ENCODE assay signal across 8 mouse cellular contexts in the genomic region with DNA sequence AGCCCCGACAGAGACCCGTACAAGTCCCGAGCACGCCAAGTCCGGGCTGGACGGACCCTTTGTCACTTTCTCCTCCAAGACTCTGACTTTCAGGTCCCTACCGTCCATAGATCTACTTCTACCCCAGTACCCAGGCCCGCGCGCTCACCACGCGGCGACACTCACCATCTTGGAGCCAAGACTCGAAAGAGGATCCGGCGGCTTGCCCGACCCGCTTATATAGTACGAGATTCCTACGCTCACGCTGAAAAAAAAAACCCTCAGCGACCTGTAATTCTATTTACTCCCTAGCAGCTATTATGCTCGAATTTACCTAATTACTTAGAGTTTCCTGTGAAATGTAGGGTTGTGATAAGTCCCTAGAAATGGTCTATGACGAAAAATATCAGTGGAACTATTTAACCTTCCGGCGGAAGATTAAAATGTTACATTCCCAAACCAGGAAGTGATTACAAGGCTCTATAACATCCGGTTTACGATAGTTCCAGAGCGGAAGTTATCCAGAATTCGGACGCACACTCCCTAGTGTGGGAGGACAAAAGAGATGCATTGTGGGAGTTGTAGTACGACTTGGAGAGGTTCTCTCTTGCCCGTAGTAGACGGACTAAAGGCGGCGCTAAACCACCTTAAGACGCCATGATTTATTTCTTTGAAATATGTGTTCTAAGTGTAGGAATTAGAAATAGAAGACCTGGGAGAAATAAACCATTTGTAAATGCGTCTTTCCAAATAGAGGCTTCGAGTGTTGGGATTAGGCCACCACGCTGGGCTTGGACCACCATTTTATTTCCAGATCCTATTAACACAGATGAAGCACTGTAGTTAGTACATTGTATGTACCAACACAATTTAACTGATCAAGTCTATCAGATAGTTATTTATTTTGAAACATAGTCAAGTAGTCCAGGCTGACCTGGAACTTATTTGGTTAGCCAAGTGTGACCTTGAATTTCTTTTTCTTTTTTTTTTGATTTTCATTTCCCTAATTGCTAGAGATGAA. TPM values are rescaled to one million over a fixed set of nuclear protein-coding genes. Genes with fewer than 3 reads are reported as not detected.
DNase-seq lines count a peak whose midpoint lies in the region; ATAC-seq and TF ChIP-seq lines count a peak whose summit lies in the region.

A gene (minus strand): TSS at position 437 of the 1,000 bp plus-strand sequence.

- no peak for TF ChIP-seq CTCF in lung, adult 2 months (IDR thresholded peaks at IDR 0.05; ENCODE audit: insufficient read depth, low read length)

- peak; percentile 95; the same call in 1 of the 2 replicates for TF ChIP-seq POLR2A in lung, adult 2 months (IDR thresholded peaks at IDR 0.05; ENCODE audit: borderline replicate concordance, extremely low read depth, low read depth, low read length)

- under 1% methylated on average over 40 of the region's 40 CpGs for WGBS in forebrain, embryonic 15.5 days
- 1% methylated on average over 40 of the region's 40 CpGs for WGBS in lung, adult 2 months

- H3K4me1 ChIP-seq in ES-E14 (ENCODE audit: control insufficient read depth in 2 of 2, insufficient read depth in 2 of 2, low read length in 2 of 2, poor library complexity in 1 of 2), result peaks cover 2 to 4% of the 10 kb centered on the region in 2 experiments; a peak in 3 of 4 replicates
- H3K4me1 ChIP-seq in forebrain, embryonic 15.5 days, result peaks cover 10% of the 10 kb centered on the region
- H3K4me1 ChIP-seq in lung, adult 2 months (ENCODE audit: control insufficient read depth, insufficient read depth, low read length), result peaks cover 6% of the 10 kb centered on the region

- peak within 1 kb of the TSS; percentile 88 for H3K27ac ChIP-seq in ES-E14 (ENCODE audit: insufficient read depth, low read depth, low read length, poor library complexity, severe bottlenecking)
- H3K27ac ChIP-seq in forebrain, embryonic 15.5 days (replicated peaks), result peak within 1 kb of the TSS; percentile 88

- intact Hi-C loops in heart, postnatal 25 days (cut with DNase I), result loop anchor here (5.0 kb wide), 1 partner anchor 46 kb away; a partner anchor contains a TSS

- H3K9ac ChIP-seq in ES-E14 (ENCODE audit: insufficient read depth, low read depth, low read length, poor library complexity, severe bottlenecking), result peak within 1 kb of the TSS; percentile 100
- peak within 1 kb of the TSS; percentile 96 for H3K9ac ChIP-seq in forebrain, embryonic 15.5 days (replicated peaks)

- peak within 1 kb of the TSS; percentile 58 for H3K4me2 ChIP-seq in forebrain, embryonic 15.5 days (replicated peaks)

- ATAC-seq in forebrain, embryonic 15.5 days (replicated peaks), result peak; percentile 98
- peak; percentile 98 for ATAC-seq in neutrophil, adult 5-6 weeks (ENCODE audit: extremely low read depth, insufficient number of reproducible peaks, low FRiP score, poor library complexity, severe bottlenecking)

- DNase-seq in ES-E14 (ENCODE audit: low read depth, low spot score), result peak; percentile 95
- peak; percentile 95 for DNase-seq in cerebellum, adult 11-12 months
- DNase-seq in heart, postnatal 25 days (ENCODE audit: low spot score), result peak; percentile 79
- peak; percentile 89 to 97 for DNase-seq in layer of hippocampus, adult 18-20 months (ENCODE audit: low spot score in 2 of 2)
- DNase-seq in lung, adult 2 months, result peak; percentile 80
- peak; percentile 70 to 91 for DNase-seq in thymus, adult 18-20 months

- H3K4me3 ChIP-seq in ES-E14 (ENCODE audit: insufficient read depth in 1 of 2, low read depth in 1 of 2, low read length in 2 of 2, poor library complexity in 1 of 2, severe bottlenecking in 1 of 2), result peak within 1 kb of the TSS; percentile 91 to 96
- peak within 1 kb of the TSS; percentile 96 for H3K4me3 ChIP-seq in forebrain, embryonic 15.5 days
- peak within 1 kb of the TSS; percentile 93 for H3K4me3 ChIP-seq in lung, adult 2 months (replicated peaks; ENCODE audit: extremely low read depth, low read depth, low read length)

- in situ Hi-C loops in ES-E14 (cut with MboI; ENCODE audit: low sequenced_read_pairs in 2 of 2, unreplicated experiment in 2 of 2), result no loop called here

- H3K36me3 ChIP-seq in ES-E14 (ENCODE audit: control insufficient read depth, insufficient read depth, low read length, poor library complexity, severe bottlenecking), result peaks cover 23% of the 10 kb centered on the region
- H3K36me3 ChIP-seq in forebrain, embryonic 15.5 days, result peaks cover 23% of the 10 kb centered on the region

- peaks cover 3% of the 10 kb centered on the region; the same call in 1 of the 2 replicates for H3K27me3 ChIP-seq in forebrain, embryonic 15.5 days

- H3K9me3 ChIP-seq in ES-E14 (ENCODE audit: control insufficient read depth, insufficient read depth, low read depth, low read length), result no peaks in the 10 kb centered on the region
- no peaks in the 10 kb centered on the region for H3K9me3 ChIP-seq in forebrain, embryonic 15.5 days

TF ChIP-seq in ES-E14, 5 proteins besides CTCF, POLR2A, EP300 and RAD21:
- TF ChIP-seq MAFK (IDR thresholded peaks at IDR 0.05; ENCODE audit: insufficient read depth, low read depth, low read length) (no peak), CHD2 (IDR thresholded peaks at IDR 0.05; ENCODE audit: low read depth, low read length) (peak; percentile 88), ZNF384 (IDR thresholded peaks at IDR 0.05; ENCODE audit: low read depth, low read length) (peak; percentile 97), HCFC1 (IDR thresholded peaks at IDR 0.05; ENCODE audit: borderline replicate concordance, insufficient read depth, low read length) (peak; percentile 95), ZC3H11A (IDR thresholded peaks at IDR 0.05; ENCODE audit: borderline replicate concordance, low read depth, low read length) (no peak)
TF ChIP-seq in ES-E14: peak in this region for 3.

RNA-seq across cellular contexts. Expression of the gene that starts here (rescaled TPM):
- 1,660 and 1,982 TPM in 2 replicates for total RNA-seq in ES-E14 (2012; rRNA removed)
- polyA plus RNA-seq in forebrain, embryonic 15.5 days (2015; fragmentation: Nextera tagmentation; extraction: Ambion mirVana), result 441 and 472 TPM in 2 replicates
- 100 to 1,000 TPM; 253 to 266 TPM for total RNA-seq in heart, postnatal 25 days (2021)
- total RNA-seq in layer of hippocampus, adult 18-20 months (2021), result 100 to 1,000 TPM; 273 to 330 TPM
- 421 and 530 TPM in 2 replicates for polyA plus RNA-seq in lung, adult 2 months (2012; rRNA removed)
- total RNA-seq in neutrophil, adult 5-6 weeks (2017), result 404 and 420 TPM in 2 replicates

Comparison
In these comparisons a context has a peak if more than half of its experiments do, and no peak if none do; other contexts are left out.
1. Peak in every context shown above with its lines: DNase-seq, ATAC-seq, H3K4me3 ChIP-seq and H3K27ac ChIP-seq.